Mouse (Mus musculus) megakaryocyte, embryonic 14.5 days (primary cell): Measurements from ENCODE around the gene Ifrd1.

Source experiments
- FLI1 ChIP-seq: IDR thresholded peaks from 2 replicates; pipeline ENCODE4 v1.6.1; 2012; ENCODE audit warnings: low read length, inconsistent platforms, mixed read lengths
- GATA1 ChIP-seq: IDR thresholded peaks from 3 replicates; pipeline ENCODE4 v1.6.1; 2012; ENCODE audit warnings: mixed read lengths, low read length, inconsistent platforms, borderline replicate concordance

DNA sequence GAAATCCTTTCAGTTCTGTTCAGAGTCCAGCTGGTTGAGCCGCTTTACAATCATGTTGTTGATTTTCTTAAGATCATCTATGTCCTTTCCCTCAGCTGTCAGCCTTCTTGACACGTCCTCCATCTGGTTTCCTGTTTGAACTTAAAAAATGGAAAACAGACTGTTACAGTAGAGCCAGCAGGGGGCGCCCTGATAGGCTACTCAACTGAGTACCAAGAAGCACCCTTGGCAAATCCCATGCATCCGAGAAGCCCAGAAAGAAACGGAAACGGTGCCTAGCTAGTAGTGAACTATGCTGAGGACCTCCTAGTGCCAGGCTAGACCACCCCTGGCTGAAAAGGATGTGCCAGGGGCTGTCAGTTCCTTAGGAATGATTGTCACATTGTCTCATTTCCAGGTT is 71.2 kb downstream of the Ifrd1 start:
- no peak for TF ChIP-seq FLI1
- no peak for TF ChIP-seq GATA1
